Mouse (Mus musculus): ENCODE measurements at regions not wholly inside any gene's neighbourhood (a gene's known extent, or its start where the extent isn't known, plus 50 kb on each side); places are given as distances from the start of the nearest gene placed in this dataset.

DNA sequence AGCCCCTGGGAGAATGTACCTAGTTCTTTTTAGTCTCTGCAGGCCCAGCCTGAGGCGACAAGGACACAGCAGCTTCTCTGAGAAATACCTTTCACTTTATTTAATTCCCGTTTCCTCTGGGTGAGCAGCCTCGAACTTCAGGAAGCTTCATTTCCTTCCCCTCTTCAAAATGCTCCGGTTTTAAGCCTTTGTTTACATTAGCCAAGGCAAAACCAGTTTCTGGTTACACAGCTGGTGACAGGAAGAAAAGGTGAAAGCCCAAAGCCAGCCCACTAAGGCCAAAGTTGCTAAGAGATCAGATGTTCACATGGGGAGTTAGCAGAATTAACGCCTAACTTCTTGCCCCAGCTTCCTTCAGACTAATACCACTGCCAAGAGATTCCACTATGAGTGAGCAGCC is 127.4 kb upstream of the Lgalsl start:
- H3K36me3 ChIP-seq (ENCODE audit: control insufficient read depth in 1 of 2, insufficient read depth in 2 of 2, low read length in 2 of 2): no peaks in the 10 kb centered on the region
- TF ChIP-seq USF2 (IDR thresholded peaks at IDR 0.05; ENCODE audit: borderline replicate concordance in 1 of 2, insufficient read depth in 1 of 2, low read depth in 1 of 2, low read length in 2 of 2) (no peak), ZNF384 (IDR thresholded peaks at IDR 0.05; ENCODE audit: low read depth, low read length) (no peak), CHD1 (IDR thresholded peaks at IDR 0.05; ENCODE audit: low read depth, low read length) (no peak), E2F4 (IDR thresholded peaks at IDR 0.05; ENCODE audit: borderline replicate concordance, low read depth, low read length) (no peak), TBP (IDR thresholded peaks at IDR 0.05; ENCODE audit: low read depth, low read length) (no peak), KAT2A (conservative IDR thresholded peaks at IDR 0.05; ENCODE audit: low read depth, low read length) (no peak), CHD2 (IDR thresholded peaks at IDR 0.05; ENCODE audit: low read length) (no peak), RCOR1 (IDR thresholded peaks at IDR 0.05; ENCODE audit: low read depth, low read length) (no peak), GATA1 (IDR thresholded peaks at IDR 0.05; ENCODE audit: low read depth, low read length) (no peak), BHLHE40 (IDR thresholded peaks at IDR 0.05; ENCODE audit: borderline replicate concordance, low read depth, low read length) (no peak), SMC3 (IDR thresholded peaks at IDR 0.05; ENCODE audit: low read depth, low read length) (no peak), GABPA (IDR thresholded peaks at IDR 0.05; ENCODE audit: low read depth, low read length) (no peak), POLR2AphosphoS5 (IDR thresholded peaks at IDR 0.05; ENCODE audit: borderline replicate concordance, low read depth, low read length) (no peak), POLR2AphosphoS2 (IDR thresholded peaks at IDR 0.05; ENCODE audit: low read length) (no peak), ZKSCAN1 (IDR thresholded peaks at IDR 0.05; ENCODE audit: low read depth, low read length) (no peak), TCF12 (IDR thresholded peaks at IDR 0.05; ENCODE audit: low read depth, low read length) (no peak), ETS1 (IDR thresholded peaks at IDR 0.05; ENCODE audit: low read depth, low read length) (no peak), MXI1 (IDR thresholded peaks at IDR 0.05; ENCODE audit: low read depth, low read length) (no peak), HCFC1 (IDR thresholded peaks at IDR 0.05; ENCODE audit: low read depth, low read length) (no peak)
- H3K79me2 ChIP-seq (ENCODE audit: control insufficient read depth, insufficient read depth, low read length, poor library complexity): no peaks in the 10 kb centered on the region
- H3K27me3 ChIP-seq (ENCODE audit: control insufficient read depth in 1 of 2, insufficient read depth in 2 of 2, low read length in 2 of 2): peaks cover 7% of the 10 kb centered on the region in 2 experiments
- no peak overlapping the region for H3K4me3 ChIP-seq (ENCODE audit: control insufficient read depth in 1 of 2, insufficient read depth in 1 of 2, low read depth in 2 of 2, low read length in 2 of 2)
- no peaks in the 10 kb centered on the region for H3K4me1 ChIP-seq (ENCODE audit: control insufficient read depth in 1 of 2, insufficient read depth in 2 of 2, low read length in 2 of 2)
- H3K9me3 ChIP-seq (replicated peaks; ENCODE audit: insufficient read depth, low read length): no peaks in the 10 kb centered on the region
- H3K9ac ChIP-seq (ENCODE audit: control insufficient read depth, low read depth, low read length, poor library complexity, severe bottlenecking): no peak overlapping the region
- DNase-seq (ENCODE audit: low read depth, low spot score): no peak
- no peak overlapping the region for H3K27ac ChIP-seq (ENCODE audit: control insufficient read depth, low read depth, low read length)

GRCm38 (mm10) chr11:20960066-20960465 is 129.2 kb upstream of the Lgalsl start:
- Histone ChIP-seq H3K79me2 (ENCODE audit: control insufficient read depth, insufficient read depth, low read length, poor library complexity) (no peaks in the 10 kb centered on the region), H3K9me3 (replicated peaks; ENCODE audit: insufficient read depth, low read length) (no peaks in the 10 kb centered on the region), H3K27me3 (ENCODE audit: control insufficient read depth in 1 of 2, insufficient read depth in 2 of 2, low read length in 2 of 2) (peaks cover 7 to 14% of the 10 kb centered on the region in 2 experiments), H3K9ac (ENCODE audit: control insufficient read depth, low read depth, low read length, poor library complexity, severe bottlenecking) (no peak overlapping the region), H3K4me3 (ENCODE audit: control insufficient read depth in 1 of 2, insufficient read depth in 1 of 2, low read depth in 2 of 2, low read length in 2 of 2) (no peak overlapping the region), H3K27ac (ENCODE audit: control insufficient read depth, low read depth, low read length) (no peak overlapping the region), H3K36me3 (ENCODE audit: control insufficient read depth in 1 of 2, insufficient read depth in 2 of 2, low read length in 2 of 2) (no peaks in the 10 kb centered on the region), H3K4me1 (ENCODE audit: control insufficient read depth in 1 of 2, insufficient read depth in 2 of 2, low read length in 2 of 2) (no peaks in the 10 kb centered on the region)
- no peak for DNase-seq (ENCODE audit: low read depth, low spot score)
- TF ChIP-seq POLR2A (IDR thresholded peaks at IDR 0.05; ENCODE audit: control insufficient read depth in 1 of 2, insufficient read depth in 1 of 2, low read depth in 1 of 2, low read length in 2 of 2, poor library complexity in 1 of 2) (no peak), ETS1 (IDR thresholded peaks at IDR 0.05; ENCODE audit: low read depth, low read length) (no peak), TAL1 (IDR thresholded peaks at IDR 0.05; ENCODE audit: low read length) (no peak), UBTF (IDR thresholded peaks at IDR 0.05; ENCODE audit: borderline replicate concordance, insufficient read depth, low read depth, low read length) (no peak), MXI1 (IDR thresholded peaks at IDR 0.05; ENCODE audit: low read depth, low read length) (no peak), E2F4 (IDR thresholded peaks at IDR 0.05; ENCODE audit: borderline replicate concordance, low read depth, low read length) (no peak), MEF2A (IDR thresholded peaks at IDR 0.05; ENCODE audit: extremely low read depth, insufficient replicate concordance, low read depth, low read length, poor library complexity, severe bottlenecking) (no peak), HCFC1 (IDR thresholded peaks at IDR 0.05; ENCODE audit: low read depth, low read length) (no peak), RCOR1 (IDR thresholded peaks at IDR 0.05; ENCODE audit: low read depth, low read length) (no peak), NELFE (IDR thresholded peaks at IDR 0.05; ENCODE audit: low read depth, low read length) (no peak), EP300 (IDR thresholded peaks at IDR 0.05; ENCODE audit: low read depth in 1 of 2, low read length in 2 of 2) (no peak), JUND (IDR thresholded peaks at IDR 0.05; ENCODE audit: low read depth, low read length) (no peak), MYC (IDR thresholded peaks at IDR 0.05; ENCODE audit: low read depth, low read length) (no peak), POLR2AphosphoS5 (IDR thresholded peaks at IDR 0.05; ENCODE audit: borderline replicate concordance, low read depth, low read length) (no peak), RAD21 (IDR thresholded peaks at IDR 0.05; ENCODE audit: low read depth, low read length) (no peak), MAX (IDR thresholded peaks at IDR 0.05; ENCODE audit: low read length) (no peak)
